Mouse (Mus musculus): ENCODE results near the gene Pcnx. TPM values are rescaled to one million over a fixed set of nuclear protein-coding genes. Genes with fewer than 3 reads are reported as not detected.

Pcnx gene
- polyA plus RNA-seq, 1 experiment, result 49.0 TPM

DNA sequence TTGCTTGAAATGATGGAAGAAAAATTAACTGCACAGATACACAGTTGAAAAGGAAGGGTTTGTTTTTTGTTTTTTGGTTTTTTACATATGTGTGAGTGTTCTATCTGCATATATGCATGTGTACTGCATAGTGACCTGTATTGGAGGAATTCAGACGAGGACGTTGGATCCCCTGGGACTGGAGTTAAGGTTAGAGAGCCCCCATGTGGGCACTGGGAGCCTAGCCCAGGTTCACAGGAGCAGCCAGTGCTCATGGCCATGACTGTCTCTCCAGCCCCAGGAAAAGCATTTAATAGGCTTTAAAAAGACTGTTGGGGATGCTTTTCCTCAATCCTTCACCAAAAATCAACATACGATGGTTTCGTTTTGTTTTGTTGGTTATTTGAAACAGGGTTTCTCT, 117.5 kb downstream of the Pcnx start:
- H3K27ac ChIP-seq (ENCODE audit: control insufficient read depth, insufficient read depth, low read length), result no peak overlapping the region
- WGBS, result 80% methylated on average over 4 of the region's 4 CpGs
- H3K4me1 ChIP-seq (replicated peaks; ENCODE audit: control insufficient read depth, insufficient read depth, low read length), result peaks cover 2% of the 10 kb centered on the region; the same call in 1 of the 2 replicates
- DNase-seq, result no peak
- H3K27me3 ChIP-seq (ENCODE audit: control insufficient read depth, insufficient read depth, low read length), result no peaks in the 10 kb centered on the region
- H3K4me3 ChIP-seq (ENCODE audit: control insufficient read depth, insufficient read depth, low read length), result no peak overlapping the region
- TF ChIP-seq CTCF (IDR thresholded peaks at IDR 0.05; ENCODE audit: borderline replicate concordance, control insufficient read depth, extremely low read depth, insufficient read depth, low read length, poor library complexity) (no peak), POLR2A (IDR thresholded peaks at IDR 0.05; ENCODE audit: control insufficient read depth, extremely low read depth, insufficient read depth, low read length, poor library complexity) (no peak)
- H3K36me3 ChIP-seq (ENCODE audit: control insufficient read depth, insufficient read depth, low read length), result peaks cover 58% of the 10 kb centered on the region

DNA sequence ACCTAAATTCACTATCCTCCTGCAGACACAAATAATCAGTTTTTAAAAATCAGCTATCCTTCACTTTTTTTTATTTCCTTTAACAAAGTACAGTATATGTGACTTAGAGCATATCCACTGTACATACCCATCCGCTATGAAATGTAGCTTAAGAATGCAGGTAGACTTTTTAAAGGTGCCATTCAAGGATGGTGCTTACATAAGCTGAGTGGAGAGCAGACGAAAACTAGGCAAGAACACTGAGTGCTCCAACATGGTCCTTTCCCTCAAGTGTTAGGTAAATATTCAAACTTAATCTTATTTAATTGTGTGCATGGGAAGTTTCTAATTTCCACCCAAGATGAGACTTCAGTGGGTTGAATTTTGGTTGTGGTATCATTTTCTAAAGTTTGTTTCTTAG, 119.5 kb downstream of the Pcnx start:
- TF ChIP-seq CTCF (IDR thresholded peaks at IDR 0.05; ENCODE audit: borderline replicate concordance, control insufficient read depth, extremely low read depth, insufficient read depth, low read length, poor library complexity), result no peak
- TF ChIP-seq POLR2A (IDR thresholded peaks at IDR 0.05; ENCODE audit: control insufficient read depth, extremely low read depth, insufficient read depth, low read length, poor library complexity), result no peak
- no peak overlapping the region for H3K27ac ChIP-seq (ENCODE audit: control insufficient read depth, insufficient read depth, low read length)
- H3K4me3 ChIP-seq (ENCODE audit: control insufficient read depth, insufficient read depth, low read length), result no peak overlapping the region
- no peak for DNase-seq
- H3K27me3 ChIP-seq (ENCODE audit: control insufficient read depth, insufficient read depth, low read length), result no peaks in the 10 kb centered on the region
- H3K4me1 ChIP-seq (replicated peaks; ENCODE audit: control insufficient read depth, insufficient read depth, low read length), result peaks cover 7% of the 10 kb centered on the region; the same call in 1 of the 2 replicates
- WGBS, result 93% methylated on average over 2 of the region's 2 CpGs
- H3K36me3 ChIP-seq (ENCODE audit: control insufficient read depth, insufficient read depth, low read length), result peaks cover 63% of the 10 kb centered on the region

DNA sequence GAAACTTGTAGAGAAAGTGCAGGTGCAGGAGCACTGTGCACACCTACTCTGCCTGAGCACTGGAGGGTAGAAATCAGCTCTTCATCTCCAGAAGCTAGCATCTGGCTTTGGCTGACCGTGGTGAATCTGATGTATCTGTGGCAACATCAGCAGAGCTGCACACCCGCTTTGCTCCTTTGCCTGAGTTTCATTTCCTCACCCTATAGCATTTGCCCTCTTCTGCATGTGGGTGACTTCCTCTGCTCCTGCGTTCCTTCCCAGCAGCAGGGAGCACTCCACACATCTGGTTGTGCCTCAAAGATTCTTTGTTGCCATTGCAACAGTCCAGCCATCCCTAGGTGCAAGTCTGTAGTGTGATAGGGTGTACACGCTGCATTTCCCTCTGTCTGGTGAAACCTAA, 132.3 kb downstream of the Pcnx start:
- Histone ChIP-seq H3K27ac (ENCODE audit: control insufficient read depth, insufficient read depth, low read length) (no peak overlapping the region), H3K4me3 (ENCODE audit: control insufficient read depth, insufficient read depth, low read length) (no peak overlapping the region), H3K36me3 (ENCODE audit: control insufficient read depth, insufficient read depth, low read length) (peaks cover 63% of the 10 kb centered on the region), H3K27me3 (ENCODE audit: control insufficient read depth, insufficient read depth, low read length) (no peaks in the 10 kb centered on the region), H3K4me1 (replicated peaks; ENCODE audit: control insufficient read depth, insufficient read depth, low read length) (no peaks in the 10 kb centered on the region)
- DNase-seq, result no peak
- WGBS, result 73% methylated on average over 4 of the region's 4 CpGs
- TF ChIP-seq POLR2A (IDR thresholded peaks at IDR 0.05; ENCODE audit: control insufficient read depth, extremely low read depth, insufficient read depth, low read length, poor library complexity), result no peak
- TF ChIP-seq CTCF (IDR thresholded peaks at IDR 0.05; ENCODE audit: borderline replicate concordance, control insufficient read depth, extremely low read depth, insufficient read depth, low read length, poor library complexity), result no peak

DNA sequence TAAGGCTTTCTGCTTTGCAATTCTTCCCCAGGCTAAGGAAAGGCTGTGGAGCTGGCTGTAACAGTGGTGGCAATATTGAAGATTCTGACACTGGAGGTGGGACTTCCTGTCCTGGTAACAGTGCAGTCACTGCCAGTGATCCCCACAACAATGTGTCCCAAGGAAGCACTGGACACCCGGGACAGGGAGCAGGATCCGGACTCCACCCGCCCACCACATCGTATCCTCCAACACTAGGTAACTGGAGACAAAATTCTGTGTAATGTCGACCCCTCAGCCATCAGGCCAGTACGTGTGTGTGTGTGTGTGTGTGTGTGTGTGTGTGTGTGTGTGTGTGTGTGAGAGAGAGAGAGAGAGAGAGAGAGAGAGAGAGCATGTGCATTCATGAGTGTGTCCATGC, 133.2 kb downstream of the Pcnx start:
- no peak for DNase-seq
- no peak overlapping the region for H3K4me3 ChIP-seq (ENCODE audit: control insufficient read depth, insufficient read depth, low read length)
- H3K36me3 ChIP-seq (ENCODE audit: control insufficient read depth, insufficient read depth, low read length), result peaks cover 58% of the 10 kb centered on the region
- no peak for TF ChIP-seq CTCF (IDR thresholded peaks at IDR 0.05; ENCODE audit: borderline replicate concordance, control insufficient read depth, extremely low read depth, insufficient read depth, low read length, poor library complexity)
- TF ChIP-seq POLR2A (IDR thresholded peaks at IDR 0.05; ENCODE audit: control insufficient read depth, extremely low read depth, insufficient read depth, low read length, poor library complexity), result no peak
- H3K27me3 ChIP-seq (ENCODE audit: control insufficient read depth, insufficient read depth, low read length), result no peaks in the 10 kb centered on the region
- 95% methylated on average over 6 of the region's 6 CpGs for WGBS
- no peak overlapping the region for H3K27ac ChIP-seq (ENCODE audit: control insufficient read depth, insufficient read depth, low read length)
- H3K4me1 ChIP-seq (replicated peaks; ENCODE audit: control insufficient read depth, insufficient read depth, low read length), result no peaks in the 10 kb centered on the region

DNA sequence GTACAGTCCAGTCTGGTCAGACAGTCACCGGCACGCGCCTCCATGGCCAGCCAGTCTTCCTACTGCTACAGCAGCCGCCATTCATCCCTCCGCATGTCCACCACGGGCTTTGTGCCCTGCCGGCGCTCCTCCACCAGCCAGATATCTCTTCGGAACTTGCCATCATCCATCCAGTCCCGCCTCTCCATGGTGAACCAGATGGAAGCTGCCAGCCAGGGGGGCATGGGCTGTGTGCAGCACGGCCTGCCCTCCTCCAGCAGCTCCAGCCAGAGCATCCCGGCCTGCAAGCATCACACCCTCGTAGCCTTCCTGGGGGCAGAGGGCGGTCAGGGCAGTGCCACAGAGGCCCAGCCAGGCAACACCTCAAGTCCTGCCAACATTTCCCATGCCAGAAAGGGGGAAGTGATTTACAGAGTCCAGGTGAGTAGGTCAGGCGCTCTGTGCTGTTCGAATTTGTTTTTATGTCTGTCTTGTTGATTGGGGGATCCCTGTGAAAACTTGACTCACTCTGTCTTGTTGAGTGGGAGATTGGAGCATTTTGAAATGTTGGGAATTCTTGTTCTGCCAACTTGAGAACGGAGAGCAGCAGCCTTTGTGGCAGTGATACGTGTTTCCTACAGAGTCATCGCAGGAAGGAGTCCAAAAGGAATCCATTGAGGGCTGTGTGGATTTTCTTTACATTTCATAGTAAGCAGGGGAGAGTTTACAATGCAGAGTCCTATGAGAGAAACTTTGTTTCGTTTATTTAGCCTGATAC, 135.3 kb downstream of the Pcnx start:
- no peak for DNase-seq
- Histone ChIP-seq H3K27me3 (ENCODE audit: control insufficient read depth, insufficient read depth, low read length) (no peaks in the 10 kb centered on the region), H3K4me3 (ENCODE audit: control insufficient read depth, insufficient read depth, low read length) (no peak overlapping the region), H3K36me3 (ENCODE audit: control insufficient read depth, insufficient read depth, low read length) (peaks cover 48% of the 10 kb centered on the region), H3K27ac (ENCODE audit: control insufficient read depth, insufficient read depth, low read length) (no peak overlapping the region), H3K4me1 (replicated peaks; ENCODE audit: control insufficient read depth, insufficient read depth, low read length) (peaks cover 2% of the 10 kb centered on the region)
- 98% methylated on average over 20 of the region's 20 CpGs for WGBS
- TF ChIP-seq CTCF (IDR thresholded peaks at IDR 0.05; ENCODE audit: borderline replicate concordance, control insufficient read depth, extremely low read depth, insufficient read depth, low read length, poor library complexity) (no peak), POLR2A (IDR thresholded peaks at IDR 0.05; ENCODE audit: control insufficient read depth, extremely low read depth, insufficient read depth, low read length, poor library complexity) (no peak)

DNA sequence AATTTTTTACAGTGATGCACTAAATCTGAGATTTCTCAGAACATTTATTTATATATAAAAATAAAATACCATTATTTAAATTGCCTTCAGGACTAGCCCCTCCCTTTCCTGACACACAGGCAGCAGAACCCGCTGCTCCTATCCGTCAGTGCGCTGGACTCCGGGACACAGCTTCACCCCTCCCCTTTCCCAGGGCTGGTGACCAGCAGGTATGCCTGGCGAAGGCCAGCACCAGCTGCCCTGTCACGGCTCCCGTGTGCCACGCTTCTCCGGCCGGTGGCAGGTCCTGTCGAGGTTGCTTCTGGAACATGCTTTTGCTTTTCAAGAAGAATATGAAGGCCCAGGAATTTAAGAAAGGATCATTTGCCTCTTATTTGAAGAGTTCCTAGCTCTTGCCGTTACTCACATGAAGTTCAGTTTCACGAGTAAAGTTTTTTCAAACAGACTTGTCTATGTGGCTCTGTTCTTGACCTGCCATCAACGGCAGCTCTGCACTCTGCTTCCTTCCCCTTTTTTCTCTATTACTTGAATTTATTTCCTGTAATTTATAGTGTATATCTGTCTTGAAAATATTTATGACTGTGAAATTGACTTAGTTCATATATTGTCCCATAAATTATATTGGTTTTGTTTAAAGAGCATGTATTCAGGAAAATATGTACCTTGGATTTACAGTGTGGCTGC, 137.0 kb downstream of the Pcnx start:
- WGBS, result 48% methylated on average over 14 of the region's 14 CpGs
- H3K27me3 ChIP-seq (ENCODE audit: control insufficient read depth, insufficient read depth, low read length), result no peaks in the 10 kb centered on the region
- no peak for DNase-seq
- H3K27ac ChIP-seq (ENCODE audit: control insufficient read depth, insufficient read depth, low read length), result no peak overlapping the region
- no peak for TF ChIP-seq CTCF (IDR thresholded peaks at IDR 0.05; ENCODE audit: borderline replicate concordance, control insufficient read depth, extremely low read depth, insufficient read depth, low read length, poor library complexity)
- TF ChIP-seq POLR2A (IDR thresholded peaks at IDR 0.05; ENCODE audit: control insufficient read depth, extremely low read depth, insufficient read depth, low read length, poor library complexity), result no peak
- peaks cover 6% of the 10 kb centered on the region for H3K4me1 ChIP-seq (replicated peaks; ENCODE audit: control insufficient read depth, insufficient read depth, low read length)
- H3K36me3 ChIP-seq (ENCODE audit: control insufficient read depth, insufficient read depth, low read length), result peaks cover 31% of the 10 kb centered on the region
- no peak overlapping the region for H3K4me3 ChIP-seq (ENCODE audit: control insufficient read depth, insufficient read depth, low read length)

Measured in thymus, adult 2 months (tissue).